Mouse (Mus musculus): ENCODE measurements around the gene Fam229a.

Fam229a gene

GRCm38 (mm10) chr4:129495672-129496562 is 4.9 kb downstream of the Fam229a start:
- DNase-seq (ENCODE audit: low spot score in 2 of 2): no peak

GRCm38 (mm10) chr4:129496631-129497030 is 5.6 kb downstream of the Fam229a start:
- no peak for DNase-seq (ENCODE audit: low spot score in 2 of 2)

DNA sequence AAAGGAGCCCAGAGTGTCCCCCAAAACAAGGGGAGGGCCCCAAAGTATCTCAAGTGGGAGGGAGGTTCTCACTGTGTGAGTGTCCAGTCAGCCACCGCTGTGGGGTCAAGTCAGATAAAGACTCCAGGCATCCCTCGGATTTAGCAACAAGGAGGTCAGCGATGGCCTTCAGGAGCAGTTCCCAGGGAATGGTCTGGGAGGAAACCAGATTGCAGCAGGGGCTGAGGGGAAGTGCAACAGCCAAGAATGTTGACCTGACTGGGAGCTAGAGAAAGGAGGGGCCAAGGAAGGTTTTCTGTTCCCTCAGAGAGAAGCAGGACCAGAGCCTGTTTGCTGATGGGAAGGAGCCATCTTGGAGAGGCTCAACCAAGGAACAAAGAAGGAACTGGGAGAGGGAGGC is 8.0 kb downstream of the Fam229a start:
- DNase-seq (ENCODE audit: low spot score in 2 of 2): no peak

DNA sequence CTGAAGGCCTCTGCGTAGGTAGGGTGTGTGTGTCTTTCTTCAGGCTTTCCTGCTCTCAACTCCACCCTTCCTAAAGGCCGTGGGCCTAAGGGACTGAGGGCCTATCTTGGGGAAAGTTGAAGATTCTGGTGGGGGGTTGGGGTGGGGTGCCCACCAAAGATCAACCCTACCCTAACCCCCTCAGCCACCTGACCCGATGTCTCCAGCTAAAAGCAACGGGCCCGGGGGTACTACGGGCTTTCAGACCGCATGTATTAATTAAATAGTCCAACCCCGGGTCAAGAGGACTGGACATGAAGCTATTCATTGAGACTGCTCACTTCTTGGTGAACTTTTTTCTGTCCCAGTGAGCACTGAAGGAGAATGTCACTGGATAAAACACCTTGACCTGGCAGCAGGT is 9.0 kb downstream of the Fam229a start:
- DNase-seq (ENCODE audit: low spot score in 2 of 2): no peak

DNA sequence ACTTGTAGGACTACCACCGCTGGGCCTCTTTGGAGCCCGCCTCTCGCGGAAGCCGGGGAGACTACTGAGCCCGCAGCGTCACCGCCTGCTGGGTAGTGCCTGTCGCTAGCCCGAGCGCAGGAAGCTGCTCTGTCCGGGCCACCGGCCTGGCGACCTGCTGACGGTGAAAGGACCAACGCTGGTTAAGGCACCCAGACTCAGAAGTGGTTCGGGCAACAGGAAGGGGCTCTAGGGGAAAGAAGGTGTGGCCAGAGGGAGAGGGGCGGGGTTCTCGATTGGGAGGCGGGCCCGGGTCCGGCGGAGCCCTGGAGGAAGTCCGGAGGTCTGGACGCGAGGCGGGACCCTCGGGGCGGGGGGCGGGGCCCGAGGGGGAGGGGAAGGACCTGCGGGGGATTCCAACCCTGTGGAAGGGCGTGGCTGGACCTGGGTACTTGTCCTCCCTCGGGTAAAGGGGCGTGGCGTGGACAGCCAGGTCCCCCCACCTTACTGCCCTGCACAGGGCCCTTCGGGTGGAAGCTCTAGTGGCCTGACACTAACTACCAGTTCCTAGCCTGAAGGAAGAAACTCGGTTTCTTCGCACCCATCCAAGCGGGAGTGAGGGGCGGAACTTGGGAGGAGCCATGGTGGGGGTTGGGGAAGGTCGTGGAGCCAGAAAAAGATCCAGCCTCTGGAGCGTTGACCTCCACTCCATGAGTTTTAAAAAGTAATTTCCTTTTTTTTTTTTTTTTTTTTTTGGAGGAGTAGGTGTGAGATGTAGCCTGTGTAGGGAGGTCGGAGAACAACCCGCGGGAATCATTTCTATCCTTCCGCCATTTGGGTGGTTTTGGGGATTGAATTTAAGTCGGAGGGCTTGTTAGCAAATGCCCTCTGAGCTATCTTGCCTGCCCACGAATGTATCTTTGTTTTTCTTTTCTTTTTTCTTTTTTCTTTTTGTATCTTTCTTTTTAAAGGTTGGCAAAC is 9.9 kb downstream of the Fam229a start:
- DNase-seq (ENCODE audit: low spot score in 2 of 2): peak; percentile 88 to 92

DNA sequence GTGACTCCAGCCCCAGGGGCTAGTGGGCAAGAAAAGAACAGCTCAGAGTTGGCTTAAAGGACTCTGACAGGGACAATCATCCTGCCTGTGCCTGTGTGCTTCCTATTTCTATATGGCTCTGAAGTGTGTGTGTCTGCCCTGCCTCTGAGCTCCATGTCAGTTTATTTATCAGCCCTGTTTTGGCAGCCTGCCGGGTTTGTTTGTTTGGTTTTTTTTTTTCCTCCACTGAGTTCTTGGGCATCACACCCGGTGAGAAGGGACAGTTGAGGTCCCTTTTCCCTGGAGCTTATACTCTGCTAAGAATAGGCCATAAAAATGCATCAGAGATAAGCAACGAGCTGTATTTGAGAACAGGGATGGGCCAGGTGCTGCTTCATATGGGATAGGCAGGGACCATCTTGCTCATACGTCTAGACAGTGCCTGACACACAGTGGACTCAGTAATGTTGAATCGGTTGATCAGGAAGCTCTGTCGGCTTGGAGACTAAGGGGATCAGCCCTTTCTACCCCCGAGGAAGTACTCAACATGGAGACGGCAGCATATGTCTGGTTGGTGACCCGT is 11.4 kb downstream of the Fam229a start:
- DNase-seq (ENCODE audit: low spot score in 2 of 2): no peak

DNA sequence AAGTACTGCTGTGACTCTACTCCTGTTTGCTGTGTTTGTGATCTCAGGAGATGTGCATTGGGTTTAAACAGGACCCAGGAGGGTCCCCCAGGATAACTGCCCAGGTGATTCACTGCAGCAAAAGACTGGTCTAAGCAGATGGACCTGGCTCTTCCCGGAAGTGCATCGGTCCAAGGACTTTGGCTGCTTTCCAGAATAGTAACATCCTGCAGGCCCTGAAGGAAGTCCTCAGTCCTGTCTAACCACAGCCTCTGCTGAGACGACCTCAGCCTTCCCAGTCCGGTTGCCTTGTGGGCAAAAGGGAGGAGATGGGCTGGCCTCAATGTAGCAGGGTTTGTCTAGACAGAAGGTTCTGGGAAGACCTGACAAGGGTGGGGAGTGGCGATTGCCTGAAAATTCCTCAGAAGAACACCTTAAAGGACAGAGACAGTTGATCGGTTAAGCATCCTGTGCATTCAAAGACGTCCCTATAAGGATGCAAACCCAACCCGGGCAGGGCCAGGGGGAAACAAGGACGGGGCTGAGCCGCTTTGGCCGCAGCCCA is 12.0 kb downstream of the Fam229a start:
- DNase-seq (ENCODE audit: low spot score in 2 of 2): no peak

DNA sequence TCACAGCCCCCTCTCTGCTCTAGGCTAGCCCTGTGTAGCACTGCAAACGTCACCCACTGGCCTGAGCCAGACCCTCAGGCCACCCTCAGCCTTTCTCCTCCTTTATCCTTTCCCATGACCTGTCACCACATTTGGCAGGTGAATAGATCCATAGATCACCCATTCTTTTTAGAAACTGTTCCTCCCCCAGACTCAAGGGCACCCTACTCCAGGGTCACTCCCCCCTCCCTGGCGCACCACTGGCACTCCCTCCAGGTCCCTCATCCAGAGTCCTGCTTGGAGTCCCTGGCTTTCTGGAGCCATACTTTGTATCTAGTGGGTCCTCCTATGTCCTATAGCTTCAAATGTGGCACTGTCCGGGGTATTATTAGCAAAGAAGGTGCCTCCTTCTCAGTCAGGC is 14.5 kb downstream of the Fam229a start:
- no peak for DNase-seq (ENCODE audit: low spot score in 2 of 2)

GRCm38 (mm10) chr4:129507434-129508236 is 16.6 kb downstream of the Fam229a start:
- no peak for DNase-seq (ENCODE audit: low spot score in 2 of 2)

DNA sequence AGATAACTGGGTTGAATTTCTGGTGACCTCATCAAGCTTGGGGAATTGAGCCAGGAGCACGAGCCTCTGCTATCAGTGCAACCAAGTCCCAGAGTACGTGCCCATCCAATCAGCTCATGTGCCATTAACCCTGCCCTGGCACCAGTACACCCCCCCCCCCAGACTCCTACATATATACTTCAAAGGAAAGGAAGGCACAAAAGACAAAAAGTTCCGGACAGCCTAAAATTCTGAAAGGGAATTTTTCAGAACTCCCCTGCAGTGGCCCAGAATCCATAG is 17.2 kb downstream of the Fam229a start:
- DNase-seq (ENCODE audit: low spot score in 2 of 2): no peak

- DNase-seq (ENCODE audit: low spot score in 2 of 2): no peak
Observed at GRCm38 (mm10) chr4:129508834-129509600, 18.0 kb downstream of the Fam229a start.

GRCm38 (mm10) chr4:129509650-129510049 is 18.7 kb downstream of the Fam229a start:
- no peak for DNase-seq (ENCODE audit: low spot score in 2 of 2)

DNA sequence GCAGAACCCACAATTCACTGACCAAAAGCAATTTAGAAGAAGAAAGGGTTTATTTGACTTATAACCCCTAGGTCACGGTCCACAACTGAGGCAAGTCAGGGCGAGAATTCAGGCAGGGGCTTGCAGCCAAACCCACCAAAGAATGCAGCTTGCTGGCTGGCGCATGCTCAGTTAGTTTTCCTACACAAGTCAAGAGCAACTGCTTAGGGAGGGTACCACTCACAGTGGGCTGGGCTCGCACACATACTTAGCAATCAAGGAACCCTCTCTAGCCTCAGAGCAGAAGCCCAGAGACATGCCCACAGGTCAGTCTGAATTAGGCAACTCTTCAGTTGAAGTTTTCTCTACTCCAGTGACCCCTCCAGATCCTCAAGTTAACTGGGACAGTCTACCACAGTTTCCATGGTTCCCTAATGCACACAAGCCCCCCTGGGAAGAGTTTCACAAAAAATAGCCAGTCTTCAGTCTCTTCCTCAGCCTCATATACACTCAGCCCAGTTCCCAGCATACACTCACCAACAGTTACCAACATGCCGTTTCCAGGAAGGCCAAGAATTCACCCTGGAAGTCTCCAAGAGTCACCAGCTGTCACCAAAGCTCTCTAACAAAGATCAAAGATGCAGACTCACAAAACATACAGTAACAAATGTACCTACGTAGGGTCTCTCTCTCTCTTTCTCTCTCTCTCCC is 19.9 kb downstream of the Fam229a start:
- DNase-seq (ENCODE audit: low spot score in 2 of 2): no peak

DNA sequence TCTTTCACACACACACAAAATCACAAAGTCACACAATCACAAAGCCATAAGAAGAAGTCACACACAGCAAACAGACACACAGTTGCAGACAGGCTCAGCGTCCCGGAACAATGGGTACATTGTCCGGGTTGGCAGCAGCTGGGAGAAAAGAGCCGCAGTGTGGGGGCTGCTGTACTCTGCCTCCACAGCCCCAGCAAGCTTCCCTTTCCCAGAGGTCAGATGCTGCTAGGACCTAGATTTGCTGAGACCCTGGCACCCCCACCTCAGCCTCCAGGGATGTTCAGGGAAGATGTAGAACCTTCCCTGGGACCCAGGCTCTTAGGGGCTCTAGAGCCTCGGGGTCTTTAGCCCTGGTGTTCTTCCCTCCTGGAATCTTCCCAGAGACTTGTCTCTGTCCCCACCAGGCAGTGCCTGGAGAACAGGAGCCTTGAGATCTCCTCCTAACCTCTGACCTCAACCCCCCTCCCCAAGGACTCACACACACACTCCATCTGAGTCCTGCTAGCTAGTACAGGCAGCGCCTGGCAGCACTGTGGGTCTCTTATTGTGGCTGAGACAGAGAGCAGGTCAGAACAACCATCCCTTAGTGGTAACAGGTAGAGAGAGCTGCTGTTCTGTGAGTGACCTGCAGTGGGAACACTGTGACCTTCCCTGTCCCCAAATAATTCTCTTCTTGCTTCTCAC is 20.6 kb downstream of the Fam229a start:
- no peak for DNase-seq (ENCODE audit: low spot score in 2 of 2)

- peak; percentile 78 to 89 for DNase-seq (ENCODE audit: low spot score in 2 of 2)
Observed at GRCm38 (mm10) chr4:129513086-129513767, 22.2 kb downstream of the Fam229a start, which contains the start of gene Marcksl1. Marcksl1 (plus strand) TSS chr4:129513581.

- DNase-seq (ENCODE audit: low spot score in 2 of 2): peak in 1 of 2 experiments; percentile 44
Observed at GRCm38 (mm10) chr4:129513891-129514290, 22.9 kb downstream of the Fam229a start.

- DNase-seq (ENCODE audit: low spot score in 2 of 2): peak in 1 of 2 experiments; percentile 60
Observed at GRCm38 (mm10) chr4:129514300-129514898, 23.4 kb downstream of the Fam229a start.

DNA sequence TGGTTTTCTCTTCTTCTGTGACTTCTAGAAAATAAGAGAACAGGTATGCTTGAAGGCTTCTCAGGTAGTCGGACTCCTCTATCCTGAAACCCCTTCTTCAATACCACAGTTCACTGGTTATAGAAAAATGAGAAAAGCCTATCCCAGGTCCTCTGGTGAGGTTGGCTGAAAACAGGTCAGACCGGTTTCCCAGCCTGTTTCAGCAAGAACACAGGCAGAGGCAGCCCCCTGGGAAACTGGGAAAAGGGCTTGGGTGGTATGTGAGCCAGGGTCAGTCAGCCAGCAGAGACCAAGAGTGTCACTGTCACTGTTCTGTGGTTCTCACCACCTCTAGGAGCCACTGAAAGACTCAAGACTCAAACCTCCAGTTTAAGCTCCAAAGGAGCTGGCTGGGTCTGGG is 25.9 kb downstream of the Fam229a start:
- peak; percentile 46 to 71 for DNase-seq (ENCODE audit: low spot score in 2 of 2)
